Mouse (Mus musculus) cerebellum, adult 18-20 months (tissue): ENCODE measurements around the gene Psmd13.
A peak's percentile ranks its signal among the peaks of the same experiment; 100 is the strongest.

Experiments used
- DNase-seq, 2 experiments: peaks; one replicate each; pipeline ENCODE4 v3.0.0; 2021

Psmd13 gene

GRCm38 (mm10) chr7:140907697-140908096, 25.9 kb downstream of the Psmd13 start:
- DNase-seq: no peak

- no peak for DNase-seq
These were observed 26.4 kb downstream of the Psmd13 start for GRCm38 (mm10) chr7:140908181-140908580.

- DNase-seq: peak; percentile 69 to 78
These were observed 26.9 kb downstream of the Psmd13 start for GRCm38 (mm10) chr7:140908634-140909107.

GRCm38 (mm10) chr7:140912293-140912692, 30.5 kb downstream of the Psmd13 start:
- no peak for DNase-seq

GRCm38 (mm10) chr7:140912846-140913482, 31.2 kb downstream of the Psmd13 start:
- DNase-seq: no peak

GRCm38 (mm10) chr7:140914031-140914690, 32.4 kb downstream of the Psmd13 start:
- no peak for DNase-seq

GRCm38 (mm10) chr7:140919911-140920310, 38.1 kb downstream of the Psmd13 start:
- no peak for DNase-seq

GRCm38 (mm10) chr7:140920418-140921029, 38.8 kb downstream of the Psmd13 start, which contains the start of gene Nlrp6:
TSS of gene Nlrp6 (plus strand) at chr7:140920902.
- no peak for DNase-seq

GRCm38 (mm10) chr7:140921225-140921975, 39.6 kb downstream of the Psmd13 start:
- DNase-seq: no peak

GRCm38 (mm10) chr7:140922398-140923069, 40.8 kb downstream of the Psmd13 start:
- peak; percentile 85 to 90 for DNase-seq

GRCm38 (mm10) chr7:140923070-140923775, 41.5 kb downstream of the Psmd13 start:
- DNase-seq: peak in 1 of 2 experiments; percentile 17

GRCm38 (mm10) chr7:140927181-140927580, 45.4 kb downstream of the Psmd13 start:
- DNase-seq: no peak

- DNase-seq: no peak
These were observed 56.7 kb downstream of the Psmd13 start for GRCm38 (mm10) chr7:140938436-140938835.

GRCm38 (mm10) chr7:140938896-140939295, 57.1 kb downstream of the Psmd13 start:
- DNase-seq: no peak

- DNase-seq: no peak
These were observed 58.0 kb downstream of the Psmd13 start for GRCm38 (mm10) chr7:140939669-140940171.

GRCm38 (mm10) chr7:140941222-140942051, 59.7 kb downstream of the Psmd13 start, which contains the start of gene Pgghg:
TSS of gene Pgghg (plus strand) at chr7:140941391.
- peak; percentile 49 to 57 for DNase-seq

- DNase-seq: no peak
These were observed 60.6 kb downstream of the Psmd13 start for GRCm38 (mm10) chr7:140942341-140942740.

GRCm38 (mm10) chr7:140942811-140943210, 61.0 kb downstream of the Psmd13 start:
- no peak for DNase-seq

GRCm38 (mm10) chr7:140943356-140943755, 61.6 kb downstream of the Psmd13 start:
- no peak for DNase-seq

GRCm38 (mm10) chr7:140944236-140944635, 62.5 kb downstream of the Psmd13 start:
- DNase-seq: no peak

- DNase-seq: no peak
These were observed 63.5 kb downstream of the Psmd13 start for GRCm38 (mm10) chr7:140945247-140945646.
